Mouse (Mus musculus) kidney, postnatal 0 days (tissue): Measurements from ENCODE around the gene Cdk2ap2. TPM values are rescaled to one million over a fixed set of nuclear protein-coding genes. Genes with fewer than 3 reads are reported as not detected.
"Not testable (repeated sequence)": the region's sequence is repeated elsewhere in the genome, so short reads cannot be mapped to it uniquely, and the experiment has no call there.

Source experiments
- ATAC-seq: fragments of 200-750 bp; cut with Nextera tagmentation; replicated peaks from 2 replicates; pipeline ENCODE4 v1.8.0; 2017; ENCODE audit warnings: low read depth, moderate number of reproducible peaks, moderate TSS enrichment, moderate library complexity; ENCODE audit not compliant: low FRiP score
- DNase-seq: peaks from one replicate; pipeline ENCODE4 v3.0.0-alpha.2; 2016; ENCODE audit warnings: low spot score
- H3K27ac ChIP-seq: fragments of 300-500 bp; sonication (generic); 2 replicates; pipeline ENCODE4 v1.5.1; 2014; ENCODE audit warnings: mild to moderate bottlenecking
- H3K27me3 ChIP-seq: fragments of 300-500 bp; sonication (generic); 2 replicates; pipeline ENCODE4 v1.6.1; 2014; ENCODE audit warnings: low read length, mixed read lengths; ENCODE audit not compliant: insufficient read depth
- H3K36me3 ChIP-seq: fragments of 300-500 bp; sonication (generic); 2 replicates; pipeline ENCODE4 v1.6.1; 2014; ENCODE audit warnings: low read length, mixed read lengths; ENCODE audit not compliant: insufficient read depth
- H3K4me1 ChIP-seq: fragments of 300-500 bp; sonication (generic); replicated peaks from 2 replicates; pipeline ENCODE4 v1.6.1; 2014; ENCODE audit warnings: antibody characterized with exemption, low read length, mixed read lengths; ENCODE audit not compliant: insufficient read depth
- H3K4me2 ChIP-seq: fragments of 300-500 bp; sonication (generic); 2 replicates; pipeline ENCODE4 v1.6.1; 2014; ENCODE audit warnings: mild to moderate bottlenecking, low read length, moderate library complexity, mixed read lengths
- H3K4me3 ChIP-seq: fragments of 300-500 bp; sonication (generic); replicated peaks from 2 replicates; pipeline ENCODE4 v1.5.1; 2014; ENCODE audit warnings: low read depth, low read length
- H3K9ac ChIP-seq: fragments of 300-500 bp; sonication (generic); 2 replicates; pipeline ENCODE4 v1.6.1; 2014; ENCODE audit warnings: low read depth, low read length
- H3K9me3 ChIP-seq: fragments of 300-500 bp; sonication (generic); replicated peaks from 2 replicates; pipeline ENCODE4 v1.6.1; 2016; ENCODE audit warnings: low read length, inconsistent platforms, mixed read lengths
- CTCF ChIP-seq: IDR thresholded peaks from 2 replicates; pipeline ENCODE4 v1.5.1; 2016; ENCODE audit warnings: antibody characterized with exemption, low read depth, mild to moderate bottlenecking, moderate library complexity
- WGBS: fragments of 180-500 bp; shearing (Covaris S2); extraction: QIAGEN DNeasy Blood & Tissue Kit; methylation state at CpG from one replicate; pipeline ENCODE4 v1.1.7; 2014; 5-methylcytosine and 5-hydroxymethylcytosine counted together
- polyA plus RNA-seq: library from polyadenylated mRNA; unstranded; fragments of >200 nt; fragmentation: Nextera tagmentation; extraction: Ambion mirVana; gene quantifications from 2 replicates; pipeline ENCODE4 v1.2.1, GENCODE M21; 2015

Gene Cdk2ap2
- polyA plus RNA-seq, 1 experiment from 2014 or later, result 107 TPM

DNA sequence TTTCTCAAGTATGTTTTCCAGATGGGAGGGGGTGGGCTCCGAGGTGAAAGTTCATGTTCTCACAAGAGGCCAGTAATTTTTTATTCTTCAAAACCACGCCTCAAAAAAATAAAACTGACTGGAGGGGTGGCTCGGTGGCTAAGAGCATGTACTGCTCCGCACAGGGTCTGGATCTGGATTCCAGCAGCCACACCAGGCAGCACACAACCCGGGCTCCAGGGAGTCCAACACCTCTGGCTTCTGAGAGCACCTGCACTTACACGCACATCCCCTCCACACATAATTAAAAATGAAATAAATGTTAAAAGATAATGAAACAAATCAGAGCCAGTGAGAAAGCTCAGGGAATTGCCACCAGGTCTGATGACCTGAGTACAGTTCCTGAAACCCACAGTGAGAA, 30.7 kb upstream of the Cdk2ap2 start:
- WGBS, result 61% methylated on average over 6 of the region's 6 CpGs

DNA sequence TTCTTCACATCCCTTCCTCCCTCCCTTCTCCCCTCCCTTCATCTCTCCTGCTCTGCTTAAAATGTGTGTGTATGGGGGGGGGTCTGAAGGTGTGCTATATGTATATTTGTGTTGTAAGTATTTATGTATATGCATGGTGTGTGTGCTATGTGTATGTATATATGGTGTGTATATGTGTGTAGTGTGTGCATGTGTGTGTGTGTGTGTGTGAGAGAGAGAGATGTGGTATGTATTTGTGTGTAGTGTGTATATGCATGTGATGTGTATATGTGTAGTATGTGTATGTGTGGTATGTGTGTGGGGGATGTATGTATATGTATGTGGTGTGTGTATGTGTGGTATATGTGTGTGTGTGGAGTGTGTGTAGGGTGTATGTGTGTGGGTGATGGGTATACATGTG, 30.1 kb upstream of the Cdk2ap2 start:
- ATAC-seq (no peak), DNase-seq (no peak)
- Histone ChIP-seq H3K9me3 (no peaks in the 10 kb centered on the region), H3K27ac (no peak overlapping the region), H3K4me1 (no peaks in the 10 kb centered on the region), H3K27me3 (no peaks in the 10 kb centered on the region), H3K36me3 (no peaks in the 10 kb centered on the region), H3K9ac (no peak overlapping the region), H3K4me2 (no peak overlapping the region), H3K4me3 (no peak overlapping the region)
- TF ChIP-seq CTCF, result no peak

More for the DNA sequence above, 30.7 kb upstream of the Cdk2ap2 start:
- no peak overlapping the region for H3K9ac ChIP-seq
- no peak for ATAC-seq
- H3K4me2 ChIP-seq, result no peak overlapping the region
- no peaks in the 10 kb centered on the region for H3K27me3 ChIP-seq
- DNase-seq, result no peak
- no peaks in the 10 kb centered on the region for H3K9me3 ChIP-seq
- TF ChIP-seq CTCF, result no peak
- no peak overlapping the region for H3K27ac ChIP-seq
- H3K4me1 ChIP-seq, result no peaks in the 10 kb centered on the region
- no peak overlapping the region for H3K4me3 ChIP-seq
- no peaks in the 10 kb centered on the region for H3K36me3 ChIP-seq

GRCm38 (mm10) chr19:4068242-4068641, 28.7 kb upstream of the Cdk2ap2 start:
- H3K9ac ChIP-seq, H3K27me3 ChIP-seq, DNase-seq, H3K27ac ChIP-seq, H3K4me2 ChIP-seq, H3K9me3 ChIP-seq, ATAC-seq, H3K36me3 ChIP-seq, H3K4me3 ChIP-seq, H3K4me1 ChIP-seq: not testable (repeated sequence)
- 79% methylated on average over 2 of the region's 2 CpGs for WGBS

DNA sequence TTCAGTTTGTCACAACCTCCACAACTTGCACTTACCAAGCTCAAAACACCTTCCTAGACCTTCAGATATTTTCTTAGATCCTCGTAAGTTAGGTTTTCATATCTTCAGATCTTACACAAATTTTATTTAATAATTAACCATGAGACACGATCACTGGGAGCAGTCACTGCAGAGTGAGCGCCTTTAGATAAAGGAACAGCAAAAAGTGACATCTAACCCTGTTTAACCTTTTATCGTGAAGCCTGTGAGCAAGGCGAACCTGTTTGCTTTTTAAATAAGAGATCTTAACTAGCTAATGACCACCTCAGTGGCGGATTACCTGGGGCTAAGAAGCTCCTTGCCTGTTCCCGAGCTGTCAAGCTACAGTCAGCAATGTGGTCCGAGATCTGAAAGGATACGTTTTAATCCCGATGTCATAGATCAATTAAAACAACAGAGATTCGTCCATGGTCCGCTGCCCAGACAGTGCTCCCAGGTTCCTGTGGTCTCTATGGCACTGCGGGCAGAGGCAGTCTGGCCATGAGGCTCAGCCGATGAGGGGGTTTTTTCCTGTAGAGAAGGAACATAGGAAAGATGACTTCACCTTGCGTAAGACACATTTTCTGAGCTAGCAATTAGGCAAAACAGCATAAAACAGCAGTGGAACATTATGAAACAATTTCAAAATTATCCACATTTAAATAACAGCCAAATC, 28.1 kb upstream of the Cdk2ap2 start:
- DNase-seq, result no peak
- no peak overlapping the region for H3K4me3 ChIP-seq
- H3K36me3 ChIP-seq, result no peaks in the 10 kb centered on the region
- ATAC-seq, result no peak
- no peak overlapping the region for H3K4me2 ChIP-seq
- H3K4me1 ChIP-seq, result peaks cover 3% of the 10 kb centered on the region; the same call in 1 of the 2 replicates
- no peak for TF ChIP-seq CTCF
- no peaks in the 10 kb centered on the region for H3K27me3 ChIP-seq
- H3K27ac ChIP-seq, result no peak overlapping the region
- no peaks in the 10 kb centered on the region for H3K9me3 ChIP-seq
- WGBS, result 60% methylated on average over 15 of the region's 15 CpGs
- no peak overlapping the region for H3K9ac ChIP-seq

- Histone ChIP-seq H3K27ac (no peak overlapping the region), H3K36me3 (no peaks in the 10 kb centered on the region), H3K9ac (no peak overlapping the region), H3K27me3 (no peaks in the 10 kb centered on the region), H3K4me2 (no peak overlapping the region), H3K4me3 (no peak overlapping the region), H3K9me3 (no peaks in the 10 kb centered on the region), H3K4me1 (peaks cover 3% of the 10 kb centered on the region; the same call in 1 of the 2 replicates)
- TF ChIP-seq CTCF, result no peak
- WGBS, result 80% methylated on average over 15 of the region's 15 CpGs
- ATAC-seq (no peak), DNase-seq (no peak)
These were observed 26.7 kb upstream of the Cdk2ap2 start for GRCm38 (mm10) chr19:4070311-4070710.

DNA sequence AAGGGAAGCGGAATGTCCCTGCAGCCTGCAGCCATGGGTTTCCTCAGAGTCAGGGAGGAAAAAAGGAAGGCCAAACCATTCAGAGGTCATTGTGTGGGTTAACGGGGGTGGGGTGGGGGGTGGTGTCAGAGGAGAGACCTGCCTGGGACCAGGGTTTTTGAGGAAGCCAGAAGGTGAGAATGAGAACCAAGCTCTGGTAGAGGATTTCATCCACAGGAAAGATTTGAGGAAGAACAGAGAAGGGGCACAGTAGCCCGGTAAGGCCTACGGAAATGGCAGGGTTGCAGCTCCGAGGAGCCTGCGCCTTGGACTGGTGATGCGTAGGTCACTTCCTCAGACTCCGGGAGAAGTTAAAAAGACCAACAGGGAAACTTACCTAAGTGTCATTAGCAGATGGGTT, 26.2 kb upstream of the Cdk2ap2 start:
- no peaks in the 10 kb centered on the region for H3K36me3 ChIP-seq
- H3K9me3 ChIP-seq, result no peaks in the 10 kb centered on the region
- no peak overlapping the region for H3K9ac ChIP-seq
- H3K4me1 ChIP-seq, result peaks cover 3% of the 10 kb centered on the region; the same call in 1 of the 2 replicates
- no peak for TF ChIP-seq CTCF
- no peak overlapping the region for H3K4me3 ChIP-seq
- WGBS, result 82% methylated on average over 8 of the region's 8 CpGs
- DNase-seq (no peak), ATAC-seq (no peak)
- H3K27ac ChIP-seq, result no peak overlapping the region
- H3K27me3 ChIP-seq, result no peaks in the 10 kb centered on the region
- H3K4me2 ChIP-seq, result no peak overlapping the region

DNA sequence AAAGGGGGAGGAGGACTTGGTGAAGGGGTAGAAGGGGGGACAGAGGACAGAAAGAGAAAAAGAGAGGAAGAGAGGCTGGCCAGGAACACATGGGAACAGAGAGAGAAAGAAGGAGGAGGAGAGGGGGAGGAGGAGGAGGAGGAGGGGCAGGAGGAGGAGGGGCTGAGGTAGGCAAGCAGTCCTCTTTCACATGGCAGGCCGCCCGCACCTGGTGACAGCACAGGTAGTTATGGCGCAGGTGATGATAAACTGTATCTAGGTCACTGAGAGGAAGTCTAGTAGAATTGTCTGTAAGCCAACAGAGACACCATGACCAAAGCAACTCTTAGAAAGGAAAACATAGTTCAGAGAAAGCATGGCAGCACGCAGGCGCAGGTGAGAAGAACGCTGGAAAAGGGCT, 25.6 kb upstream of the Cdk2ap2 start:
- no peaks in the 10 kb centered on the region for H3K36me3 ChIP-seq
- WGBS, result 93% methylated on average over 6 of the region's 6 CpGs
- H3K4me2 ChIP-seq, result no peak overlapping the region
- no peaks in the 10 kb centered on the region for H3K27me3 ChIP-seq
- H3K27ac ChIP-seq, result no peak overlapping the region
- no peak overlapping the region for H3K4me3 ChIP-seq
- no peak overlapping the region for H3K9ac ChIP-seq
- no peak for TF ChIP-seq CTCF
- peaks cover 3% of the 10 kb centered on the region; the same call in 1 of the 2 replicates for H3K4me1 ChIP-seq
- ATAC-seq (no peak), DNase-seq (no peak)
- no peaks in the 10 kb centered on the region for H3K9me3 ChIP-seq
